Mouse (Mus musculus) ES-Bruce4 (cell line): ENCODE results near the gene Hoxa2. TPM values are rescaled to one million over a fixed set of nuclear protein-coding genes. Genes with fewer than 3 reads are reported as not detected.

Experiments used
- H3K27ac ChIP-seq: 2 replicates; pipeline ENCODE4 v1.5.1; 2012; ENCODE audit warnings: low read length, inconsistent platforms; ENCODE audit not compliant: insufficient read depth
- H3K27me3 ChIP-seq: 2 replicates; pipeline ENCODE4 v1.6.1; 2012; ENCODE audit warnings: mild to moderate bottlenecking, low read length, inconsistent platforms; ENCODE audit not compliant: control insufficient read depth, poor library complexity, insufficient read depth, severe bottlenecking
- H3K36me3 ChIP-seq: 2 replicates; pipeline ENCODE4 v1.6.1; 2012; ENCODE audit warnings: inconsistent platforms, mild to moderate bottlenecking, low read length, moderate library complexity; ENCODE audit not compliant: control insufficient read depth, poor library complexity, insufficient read depth, severe bottlenecking
- H3K4me1 ChIP-seq: one replicate; pipeline ENCODE4 v1.8.1; 2011; ENCODE audit warnings: low read length; ENCODE audit not compliant: control insufficient read depth, insufficient read depth
- H3K4me3 ChIP-seq: 2 replicates; pipeline ENCODE4 v1.5.1; 2011; ENCODE audit warnings: low read depth, mild to moderate bottlenecking, low read length
- H3K9ac ChIP-seq: 2 replicates; pipeline ENCODE4 v1.6.1; 2012; ENCODE audit warnings: low read depth, mild to moderate bottlenecking, inconsistent platforms; ENCODE audit not compliant: poor library complexity, severe bottlenecking
- H3K9me3 ChIP-seq: replicated peaks from 2 replicates; pipeline ENCODE4 v1.6.1; 2012; ENCODE audit warnings: mild to moderate bottlenecking, low read length, inconsistent platforms; ENCODE audit not compliant: control insufficient read depth, poor library complexity, insufficient read depth, severe bottlenecking
- CTCF ChIP-seq: IDR thresholded peaks from one replicate; pipeline ENCODE4 v1.8.1; 2011; ENCODE audit warnings: low read depth, low read length
- EP300 ChIP-seq: IDR thresholded peaks from 2 replicates; pipeline ENCODE4 v1.6.1; 2011; ENCODE audit warnings: low read depth, low read length; ENCODE audit not compliant: insufficient read depth
- POLR2A ChIP-seq: IDR thresholded peaks from one replicate; pipeline ENCODE4 v1.8.1; 2011; ENCODE audit warnings: low read length; ENCODE audit not compliant: insufficient read depth
- polyA plus RNA-seq: library from polyadenylated mRNA; stranded (reverse); fragments of >200 nt; gene quantifications from 2 replicates; pipeline ENCODE4 v1.2.4, GENCODE M21; 2011; ENCODE audit warnings: low read depth; ENCODE audit not compliant: missing spikeins, insufficient read depth, insufficient read length

Hoxa2 gene
- polyA plus RNA-seq, 1 experiment = not detected

DNA sequence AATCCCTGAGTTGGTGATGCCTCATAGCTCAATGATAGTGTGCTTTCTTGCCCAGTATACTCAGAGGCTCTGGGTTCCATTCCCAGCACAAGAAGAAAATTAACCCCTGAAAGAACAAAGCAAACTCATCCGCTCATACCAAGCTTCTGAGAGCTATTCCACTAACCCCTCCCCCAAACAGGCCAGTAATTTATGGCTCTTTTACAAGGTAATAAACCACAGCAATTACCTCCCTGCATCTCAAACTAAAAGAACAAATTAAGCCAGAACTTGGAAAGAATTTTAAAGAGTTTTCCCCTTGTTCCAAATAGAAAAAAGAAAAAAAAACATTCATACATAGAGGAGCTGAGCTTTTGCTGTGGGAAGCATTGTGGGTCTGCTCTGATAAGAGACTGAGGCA, 18.2 kb upstream of the Hoxa2 start:
- H3K27ac ChIP-seq = no peak overlapping the region
- TF ChIP-seq CTCF (no peak), POLR2A (no peak), EP300 (no peak)
- H3K9me3 ChIP-seq = no peaks in the 10 kb centered on the region
- no peaks in the 10 kb centered on the region for H3K36me3 ChIP-seq
- no peak overlapping the region for H3K4me3 ChIP-seq
- H3K4me1 ChIP-seq = no peaks in the 10 kb centered on the region
- peaks cover 19% of the 10 kb centered on the region for H3K27me3 ChIP-seq
- H3K9ac ChIP-seq = no peak overlapping the region

DNA sequence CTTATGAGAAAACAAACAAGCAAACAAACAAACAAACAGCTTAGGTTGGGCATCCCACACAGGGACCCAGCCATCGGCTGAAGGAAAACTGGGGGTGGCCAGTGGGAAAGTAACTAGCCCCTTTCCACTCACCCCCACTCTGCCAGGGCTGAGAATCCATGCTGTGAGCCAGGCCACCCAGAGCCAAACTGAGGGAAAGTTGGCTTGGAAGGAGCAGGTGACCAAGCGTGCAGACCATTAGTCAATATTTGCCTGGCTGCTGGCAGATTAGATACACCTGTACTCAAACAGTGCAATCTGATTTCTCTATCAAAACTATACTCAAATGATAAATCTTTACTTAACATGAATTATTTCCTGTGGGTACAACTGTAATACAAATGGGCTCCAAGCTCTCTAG, 17.4 kb upstream of the Hoxa2 start:
- H3K27me3 ChIP-seq = peaks cover 24% of the 10 kb centered on the region

DNA sequence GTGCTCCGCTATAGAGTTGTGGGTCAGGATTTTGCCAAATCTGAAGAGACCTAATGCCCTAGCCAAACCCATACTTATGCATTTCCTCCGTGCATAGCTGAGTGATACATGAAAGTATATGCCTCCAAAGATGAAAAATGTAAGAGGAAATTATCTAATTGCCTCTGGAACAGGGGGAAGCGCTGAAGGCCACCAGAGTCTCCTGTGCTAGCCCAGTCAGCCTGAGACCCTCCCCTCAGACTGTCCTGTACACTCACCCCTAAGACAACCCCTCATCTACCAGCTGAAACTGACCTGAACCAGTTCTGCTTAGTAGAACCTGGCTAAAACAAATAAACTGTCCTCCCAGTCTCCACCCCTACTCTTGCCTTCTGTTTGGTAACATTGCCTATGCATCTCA, 16.1 kb upstream of the Hoxa2 start:
- H3K27me3 ChIP-seq = peaks cover 34% of the 10 kb centered on the region
- no peak overlapping the region for H3K27ac ChIP-seq
- no peak for TF ChIP-seq EP300
- no peak for TF ChIP-seq CTCF
- no peak for TF ChIP-seq POLR2A
- H3K9ac ChIP-seq = no peak overlapping the region
- no peak overlapping the region for H3K4me3 ChIP-seq
- H3K4me1 ChIP-seq = no peaks in the 10 kb centered on the region
- no peaks in the 10 kb centered on the region for H3K36me3 ChIP-seq
- H3K9me3 ChIP-seq = no peaks in the 10 kb centered on the region

More for the DNA sequence above, 17.4 kb upstream of the Hoxa2 start:
- Histone ChIP-seq H3K9me3 (no peaks in the 10 kb centered on the region), H3K4me1 (no peaks in the 10 kb centered on the region), H3K36me3 (no peaks in the 10 kb centered on the region), H3K27ac (no peak overlapping the region), H3K9ac (no peak overlapping the region), H3K4me3 (no peak overlapping the region)
- no peak for TF ChIP-seq POLR2A
- TF ChIP-seq CTCF = no peak
- no peak for TF ChIP-seq EP300

DNA sequence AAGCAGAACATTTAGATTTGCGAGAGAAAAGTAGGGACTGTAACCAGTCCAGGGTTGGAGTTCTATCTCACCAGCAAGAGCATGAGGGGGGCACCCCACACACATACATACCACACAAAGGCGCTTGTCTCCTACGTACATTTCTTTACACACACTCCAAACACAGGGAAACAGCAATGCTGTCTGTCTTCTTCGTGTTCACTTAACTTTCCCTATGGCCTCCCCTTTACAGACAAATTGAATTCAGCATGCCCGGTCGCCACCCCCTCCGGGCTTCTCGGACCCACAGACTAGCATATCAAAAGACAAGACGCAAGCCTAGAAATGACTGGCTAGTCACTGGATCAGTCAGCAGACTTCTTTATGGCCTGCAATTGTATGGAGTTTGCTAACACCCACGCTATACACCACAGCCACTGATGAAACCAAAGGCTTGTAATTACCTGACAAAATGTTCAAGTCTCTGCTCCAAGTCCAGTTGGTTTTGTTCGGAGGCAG, 15.6 kb upstream of the Hoxa2 start:
- Histone ChIP-seq H3K9me3 (no peaks in the 10 kb centered on the region), H3K9ac (no peak overlapping the region), H3K4me1 (no peaks in the 10 kb centered on the region), H3K36me3 (no peaks in the 10 kb centered on the region), H3K27me3 (peaks cover 37% of the 10 kb centered on the region), H3K27ac (no peak overlapping the region), H3K4me3 (no peak overlapping the region)
- no peak for TF ChIP-seq EP300
- TF ChIP-seq CTCF = no peak
- TF ChIP-seq POLR2A = no peak

DNA sequence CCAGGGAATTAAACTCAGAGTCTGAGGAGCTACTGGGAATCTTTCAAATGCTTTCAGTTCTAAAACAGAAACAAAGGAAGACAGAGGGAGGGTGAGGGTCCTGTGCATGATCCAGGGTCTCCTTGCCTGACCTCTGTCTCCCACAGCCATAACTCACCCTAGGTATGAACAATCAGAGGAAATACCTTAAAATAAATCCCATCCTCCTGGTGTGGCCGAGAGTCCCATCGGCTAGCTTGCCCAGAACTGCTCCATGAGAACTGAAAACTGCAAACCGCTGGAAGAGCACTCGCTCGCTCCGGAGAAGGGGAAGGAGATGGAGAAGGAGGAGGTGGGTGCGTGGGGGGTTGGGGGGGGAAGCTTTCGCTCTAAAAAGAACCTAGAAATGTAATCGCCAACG, 15.1 kb upstream of the Hoxa2 start:
- H3K27ac ChIP-seq = no peak overlapping the region
- H3K9me3 ChIP-seq = no peaks in the 10 kb centered on the region
- H3K4me3 ChIP-seq = no peak overlapping the region
- H3K36me3 ChIP-seq = no peaks in the 10 kb centered on the region
- no peaks in the 10 kb centered on the region for H3K4me1 ChIP-seq
- TF ChIP-seq CTCF (no peak), POLR2A (no peak), EP300 (no peak)
- H3K9ac ChIP-seq = no peak overlapping the region
- peaks cover 39% of the 10 kb centered on the region for H3K27me3 ChIP-seq

DNA sequence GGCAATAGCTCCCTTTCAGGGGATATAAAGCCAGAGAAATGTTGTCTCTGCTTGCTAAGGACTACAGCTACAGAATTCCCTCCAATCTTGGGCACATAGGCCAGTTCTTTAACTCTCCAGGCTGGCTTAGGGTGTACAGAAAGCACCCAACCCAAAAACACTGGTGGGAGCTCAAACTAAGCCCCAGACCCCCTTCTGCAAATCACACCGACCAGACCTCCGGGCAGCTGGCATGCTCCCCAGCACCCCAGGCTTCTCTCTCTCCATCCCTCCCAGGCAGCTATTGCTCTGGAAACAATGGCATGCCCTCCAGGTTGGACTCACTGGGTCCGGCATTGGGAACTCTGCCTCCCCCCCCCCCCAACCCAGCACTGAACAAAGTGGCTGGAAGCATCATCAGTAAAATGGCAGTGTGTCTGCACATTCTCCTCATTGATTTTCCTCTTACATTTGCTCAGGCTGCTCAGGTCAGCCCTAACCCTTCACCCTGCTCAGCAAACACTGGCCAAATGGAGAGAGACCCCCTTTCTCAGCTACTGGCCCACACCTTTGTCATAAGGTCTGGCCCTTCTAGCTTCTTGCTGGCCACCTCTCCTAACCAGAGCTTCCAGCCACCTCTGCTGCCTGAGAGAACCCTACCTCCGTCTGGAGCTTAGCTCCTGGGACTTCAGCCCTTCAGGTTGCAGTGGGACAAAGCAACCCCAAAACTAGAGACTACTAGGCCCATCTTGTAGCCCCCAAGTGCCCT, 14.5 kb upstream of the Hoxa2 start:
- no peaks in the 10 kb centered on the region for H3K9me3 ChIP-seq
- H3K27ac ChIP-seq = no peak overlapping the region
- no peak overlapping the region for H3K9ac ChIP-seq
- H3K4me1 ChIP-seq = no peaks in the 10 kb centered on the region
- H3K36me3 ChIP-seq = no peaks in the 10 kb centered on the region
- no peak for TF ChIP-seq CTCF
- no peak for TF ChIP-seq POLR2A
- no peak for TF ChIP-seq EP300
- peaks cover 39% of the 10 kb centered on the region for H3K27me3 ChIP-seq
- no peak overlapping the region for H3K4me3 ChIP-seq
